In the genomic region with DNA sequence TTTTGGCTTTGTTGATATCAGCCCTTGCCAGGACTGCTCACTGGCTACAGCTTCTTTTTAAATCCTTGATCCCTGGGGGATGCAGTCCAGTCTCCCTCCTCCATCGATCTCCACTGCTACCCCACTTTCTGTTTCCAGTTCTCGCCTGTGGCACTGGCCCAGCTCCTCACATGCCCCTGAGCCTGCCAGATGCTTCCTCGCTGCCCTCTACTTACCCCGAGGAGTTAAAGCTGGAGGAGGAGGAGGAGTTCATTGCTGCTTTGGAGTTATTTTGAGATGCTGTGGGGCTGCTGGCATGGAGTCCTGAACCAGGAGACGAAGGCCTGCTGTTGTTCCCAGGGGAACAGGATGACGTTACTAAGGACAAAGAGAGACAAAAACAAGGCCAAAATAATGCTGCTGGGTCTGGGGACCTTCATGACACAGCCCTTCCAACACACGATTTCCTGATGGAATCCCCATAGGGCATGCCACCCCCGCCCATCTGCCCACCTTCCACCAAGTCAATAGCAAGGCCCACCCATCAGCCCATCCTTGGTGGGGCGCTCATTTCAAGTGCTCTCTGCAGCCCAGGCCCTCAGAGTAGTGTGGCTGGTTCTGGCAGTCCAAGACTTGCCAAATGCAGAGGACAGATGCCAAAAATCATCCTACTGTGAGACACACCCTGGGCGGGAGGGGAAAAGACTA, we compare ENCODE assay signal across 8 mouse cellular contexts. TPM values are rescaled to one million over a fixed set of nuclear protein-coding genes. Genes with fewer than 3 reads are reported as not detected.
DNase-seq lines count a peak whose midpoint lies in the region; ATAC-seq and TF ChIP-seq lines count a peak whose summit lies in the region.
"Had no signal": no experiment of that assay in that cellular context is flagged by ENCODE, and none has a peak within 500 bp of the region (broad histone marks: within the 10 kb centered on the region; RNA-seq: fewer than 3 reads in every experiment).

No protein-coding gene starts in this region.

- H3K4me1 ChIP-seq in kidney, postnatal 0 days (replicated peaks; ENCODE audit: insufficient read depth, low read length), result no peaks in the 10 kb centered on the region
- H3K4me1 ChIP-seq in stomach, embryonic 16.5 days (ENCODE audit: control insufficient read depth, insufficient read depth, low read length), result peaks cover 4% of the 10 kb centered on the region; the same call in 1 of the 2 replicates
- no peaks in the 10 kb centered on the region for H3K4me1 ChIP-seq in forebrain, embryonic 15.5 days
- no peaks in the 10 kb centered on the region for H3K4me1 ChIP-seq in intestine, embryonic 15.5 days (replicated peaks)
- H3K4me1 ChIP-seq: midbrain, embryonic 13.5 days had no signal

- 62% methylated on average over 10 of the region's 10 CpGs for WGBS in kidney, postnatal 0 days
- WGBS in stomach, embryonic 16.5 days, result 57% methylated on average over 10 of the region's 10 CpGs
- 67% methylated on average over 10 of the region's 10 CpGs for WGBS in forebrain, embryonic 15.5 days
- WGBS in intestine, embryonic 15.5 days, result 72% methylated on average over 10 of the region's 10 CpGs

- H3K36me3 ChIP-seq in kidney, postnatal 0 days (ENCODE audit: insufficient read depth, low read length), result no peaks in the 10 kb centered on the region
- H3K36me3 ChIP-seq in stomach, embryonic 16.5 days (ENCODE audit: control insufficient read depth, insufficient read depth, low read length), result no peaks in the 10 kb centered on the region
- H3K36me3 ChIP-seq in forebrain, embryonic 15.5 days, result no peaks in the 10 kb centered on the region
- H3K36me3 ChIP-seq in intestine, embryonic 15.5 days, result no peaks in the 10 kb centered on the region
- H3K36me3 ChIP-seq: midbrain, embryonic 13.5 days had no signal

- no peaks in the 10 kb centered on the region for H3K27me3 ChIP-seq in kidney, postnatal 0 days (ENCODE audit: insufficient read depth, low read length)
- no peaks in the 10 kb centered on the region for H3K27me3 ChIP-seq in stomach, embryonic 16.5 days (ENCODE audit: control insufficient read depth, insufficient read depth, low read length)
- no peaks in the 10 kb centered on the region for H3K27me3 ChIP-seq in forebrain, embryonic 15.5 days
- H3K27me3 ChIP-seq in intestine, embryonic 15.5 days (replicated peaks), result no peaks in the 10 kb centered on the region
- H3K27me3 ChIP-seq: midbrain, embryonic 13.5 days had no signal

- H3K27ac ChIP-seq in kidney, postnatal 0 days, result 0 out of 2 replicates have a peak overlapping the region, but pooled peaks have one; percentile 13
- peak overlapping the region; percentile 29; the same call in 1 of the 2 replicates for H3K27ac ChIP-seq in stomach, embryonic 16.5 days (ENCODE audit: low read length)
- H3K27ac ChIP-seq in forebrain, embryonic 15.5 days (replicated peaks), result no peak overlapping the region
- no peak overlapping the region for H3K27ac ChIP-seq in intestine, embryonic 15.5 days
- H3K27ac ChIP-seq: midbrain, embryonic 13.5 days had no signal

- H3K4me3 ChIP-seq in kidney, postnatal 0 days (replicated peaks; ENCODE audit: low read depth, low read length), result no peak overlapping the region
- H3K4me3 ChIP-seq in stomach, embryonic 16.5 days (replicated peaks; ENCODE audit: low read length), result no peak overlapping the region
- no peak overlapping the region for H3K4me3 ChIP-seq in forebrain, embryonic 15.5 days
- H3K4me3 ChIP-seq in intestine, embryonic 15.5 days (replicated peaks), result no peak overlapping the region
- H3K4me3 ChIP-seq: midbrain, embryonic 13.5 days had no signal

- no peak overlapping the region for H3K4me2 ChIP-seq in kidney, postnatal 0 days (ENCODE audit: low read length)
- no peak overlapping the region for H3K4me2 ChIP-seq in stomach, embryonic 16.5 days (ENCODE audit: low read depth, low read length)
- H3K4me2 ChIP-seq in forebrain, embryonic 15.5 days (replicated peaks), result no peak overlapping the region
- no peak overlapping the region for H3K4me2 ChIP-seq in intestine, embryonic 15.5 days (replicated peaks)
- H3K4me2 ChIP-seq: midbrain, embryonic 13.5 days had no signal

- no peak for ATAC-seq in kidney, postnatal 0 days (replicated peaks; ENCODE audit: low FRiP score, low read depth)
- peak; percentile 31; the same call in 1 of the 2 replicates for ATAC-seq in stomach, embryonic 16.5 days (ENCODE audit: insufficient read depth, low FRiP score)
- ATAC-seq in forebrain, embryonic 15.5 days (replicated peaks), result no peak
- no peak for ATAC-seq in intestine, embryonic 15.5 days
- ATAC-seq: midbrain, embryonic 13.5 days had no signal

- no peak overlapping the region for H3K9ac ChIP-seq in kidney, postnatal 0 days (ENCODE audit: low read depth, low read length)
- no peak overlapping the region for H3K9ac ChIP-seq in stomach, embryonic 16.5 days (ENCODE audit: low read length)
- no peak overlapping the region for H3K9ac ChIP-seq in forebrain, embryonic 15.5 days (replicated peaks)
- no peak overlapping the region for H3K9ac ChIP-seq in intestine, embryonic 15.5 days
- H3K9ac ChIP-seq: midbrain, embryonic 13.5 days had no signal

- no peak for TF ChIP-seq CTCF in kidney, postnatal 0 days (IDR thresholded peaks at IDR 0.05; ENCODE audit: low read depth)

- no peaks in the 10 kb centered on the region for H3K9me3 ChIP-seq in kidney, postnatal 0 days (replicated peaks; ENCODE audit: low read length)
- no peaks in the 10 kb centered on the region for H3K9me3 ChIP-seq in stomach, embryonic 16.5 days (replicated peaks; ENCODE audit: control insufficient read depth, low read length)
- no peaks in the 10 kb centered on the region for H3K9me3 ChIP-seq in forebrain, embryonic 15.5 days
- no peaks in the 10 kb centered on the region for H3K9me3 ChIP-seq in intestine, embryonic 15.5 days
- H3K9me3 ChIP-seq: midbrain, embryonic 13.5 days had no signal

- peak; percentile 49 for DNase-seq in ovary, adult 18-20 months (ENCODE audit: low spot score)
- no peak for DNase-seq in ovary, postnatal 10 days (ENCODE audit: low spot score)
- DNase-seq in gastrocnemius, adult 8-10 months (ENCODE audit: low spot score in 2 of 2), result peak; percentile 59 to 68
- peak; percentile 43 for DNase-seq in kidney, postnatal 0 days (ENCODE audit: low spot score)

RNA-seq across cellular contexts. Expression of a gene that starts 10.9 kb away (rescaled TPM):
- total RNA-seq in gastrocnemius, adult 8-10 months (2022), result 1 to 10 TPM; 1.4 to 2.9 (median 2.5) TPM
- polyA plus RNA-seq in kidney, postnatal 0 days (2015; fragmentation: Nextera tagmentation; extraction: Ambion mirVana), result 9.3 and 10.6 TPM in 2 replicates
- 4.0 and 4.5 TPM in 2 replicates for polyA plus RNA-seq in stomach, embryonic 16.5 days (2015; fragmentation: Nextera tagmentation; extraction: Ambion mirVana)
- 7.5 and 9.3 TPM in 2 replicates for polyA plus RNA-seq in forebrain, embryonic 15.5 days (2015; fragmentation: Nextera tagmentation; extraction: Ambion mirVana)
- 3.2 and 4.4 TPM in 2 replicates for polyA plus RNA-seq in intestine, embryonic 15.5 days (2015; fragmentation: Nextera tagmentation; extraction: Ambion mirVana)

RNA-seq across cellular contexts. Expression of a gene that starts 20.2 kb away (rescaled TPM):
- 10 to 100 TPM; 41.1 to 64.5 (median 52.8) TPM for total RNA-seq in gastrocnemius, adult 8-10 months (2022)
- polyA plus RNA-seq in kidney, postnatal 0 days (2015; fragmentation: Nextera tagmentation; extraction: Ambion mirVana), result 11.2 and 11.4 TPM in 2 replicates
- 10.6 and 11.2 TPM in 2 replicates for polyA plus RNA-seq in stomach, embryonic 16.5 days (2015; fragmentation: Nextera tagmentation; extraction: Ambion mirVana)
- polyA plus RNA-seq in forebrain, embryonic 15.5 days (2015; fragmentation: Nextera tagmentation; extraction: Ambion mirVana), result 19.3 and 20.0 TPM in 2 replicates
- polyA plus RNA-seq in intestine, embryonic 15.5 days (2015; fragmentation: Nextera tagmentation; extraction: Ambion mirVana), result 8.1 and 8.3 TPM in 2 replicates

Comparison
In these comparisons a context has a peak if more than half of its experiments do, and no peak if none do; other contexts are left out.
1. H3K27ac ChIP-seq: peak in kidney, postnatal 0 days (single experiment) and stomach, embryonic 16.5 days (single experiment); none in forebrain, embryonic 15.5 days (single experiment) and intestine, embryonic 15.5 days (single experiment).